Mouse (Mus musculus) lung, embryonic 14.5 days (tissue): ENCODE measurements around the gene Znrd1as. TPM values are rescaled to one million over a fixed set of nuclear protein-coding genes. Genes with fewer than 3 reads are reported as not detected.

Source experiments
- ATAC-seq: fragments of 200-750 bp; cut with Nextera tagmentation; 2 replicates; pipeline ENCODE4 v1.8.0; 2017; ENCODE audit warnings: mild to moderate bottlenecking, moderate TSS enrichment, moderate library complexity; ENCODE audit not compliant: insufficient read depth
- DNase-seq: peaks from one replicate; pipeline ENCODE4 v3.0.0-alpha.2; 2015
- H3K27ac ChIP-seq: fragments of 300-500 bp; sonication (generic); 2 replicates; pipeline ENCODE4 v1.5.1; 2014; ENCODE audit warnings: low read depth, mild to moderate bottlenecking, moderate library complexity
- H3K27me3 ChIP-seq: fragments of 300-500 bp; sonication (generic); 2 replicates; pipeline ENCODE4 v1.6.1; 2014; ENCODE audit warnings: low read length, control low read depth; ENCODE audit not compliant: insufficient read depth
- H3K36me3 ChIP-seq: fragments of 300-500 bp; sonication (generic); 2 replicates; pipeline ENCODE4 v1.6.1; 2014; ENCODE audit warnings: control low read depth; ENCODE audit not compliant: insufficient read depth
- H3K4me1 ChIP-seq: fragments of 300-500 bp; sonication (generic); 2 replicates; pipeline ENCODE4 v1.6.1; 2014; ENCODE audit warnings: antibody characterized with exemption, control low read depth; ENCODE audit not compliant: insufficient read depth
- H3K4me2 ChIP-seq: fragments of 300-500 bp; sonication (generic); 2 replicates; pipeline ENCODE4 v1.6.1; 2014; ENCODE audit warnings: mild to moderate bottlenecking
- H3K4me3 ChIP-seq: fragments of 300-500 bp; sonication (generic); 2 replicates; pipeline ENCODE4 v1.5.1; 2014; ENCODE audit warnings: low read depth, low read length
- H3K9ac ChIP-seq: fragments of 300-500 bp; sonication (generic); 2 replicates; pipeline ENCODE4 v1.6.1; 2014
- H3K9me3 ChIP-seq: fragments of 300-500 bp; sonication (generic); 2 replicates; pipeline ENCODE4 v1.6.1; 2016; ENCODE audit warnings: low read depth, low read length, control low read depth
- CTCF ChIP-seq: IDR thresholded peaks from 2 replicates; pipeline ENCODE4 v1.5.1; 2016; ENCODE audit warnings: antibody characterized with exemption, low read depth
- WGBS: fragments of 180-500 bp; shearing (Covaris S2); extraction: QIAGEN DNeasy Blood & Tissue Kit; methylation state at CpG from one replicate; pipeline ENCODE4 v1.1.7; 2014; 5-methylcytosine and 5-hydroxymethylcytosine counted together
- polyA plus RNA-seq: library from polyadenylated mRNA; unstranded; fragments of >200 nt; fragmentation: Nextera tagmentation; extraction: Ambion mirVana; gene quantifications from 2 replicates; pipeline ENCODE4 v1.2.1, GENCODE M21; 2014

Znrd1as gene
- polyA plus RNA-seq, 1 experiment from 2014 or later, result 6.9 TPM

GRCm38 (mm10) chr17:36923491-36923890 is 34.9 kb upstream of the Znrd1as start:
- no peak for TF ChIP-seq CTCF
- no peak for ATAC-seq
- Histone ChIP-seq H3K4me1 (no peaks in the 10 kb centered on the region), H3K9me3 (no peaks in the 10 kb centered on the region), H3K36me3 (no peaks in the 10 kb centered on the region), H3K27ac (no peak overlapping the region), H3K4me3 (no peak overlapping the region), H3K9ac (no peak overlapping the region), H3K27me3 (no peaks in the 10 kb centered on the region), H3K4me2 (no peak overlapping the region)
- 55% methylated on average over 4 of the region's 4 CpGs for WGBS
- no peak for DNase-seq

- Histone ChIP-seq H3K9me3 (no peaks in the 10 kb centered on the region), H3K4me2 (no peak overlapping the region), H3K9ac (no peak overlapping the region), H3K27ac (no peak overlapping the region), H3K36me3 (no peaks in the 10 kb centered on the region), H3K4me1 (no peaks in the 10 kb centered on the region), H3K4me3 (no peak overlapping the region), H3K27me3 (no peaks in the 10 kb centered on the region)
- no peak for TF ChIP-seq CTCF
- 25% methylated on average over 10 of the region's 10 CpGs for WGBS
- DNase-seq, result no peak
- no peak for ATAC-seq
These were observed 30.8 kb upstream of the Znrd1as start for GRCm38 (mm10) chr17:36927496-36928120.

GRCm38 (mm10) chr17:36929236-36929932 is 29.0 kb upstream of the Znrd1as start:
- WGBS, result 66% methylated on average over 12 of the region's 12 CpGs
- no peaks in the 10 kb centered on the region for H3K36me3 ChIP-seq
- no peak overlapping the region for H3K4me2 ChIP-seq
- no peak overlapping the region for H3K27ac ChIP-seq
- no peak overlapping the region for H3K4me3 ChIP-seq
- H3K9ac ChIP-seq, result no peak overlapping the region
- no peaks in the 10 kb centered on the region for H3K4me1 ChIP-seq
- ATAC-seq (no peak), DNase-seq (no peak)
- TF ChIP-seq CTCF, result no peak
- no peaks in the 10 kb centered on the region for H3K27me3 ChIP-seq
- H3K9me3 ChIP-seq, result no peaks in the 10 kb centered on the region

- H3K4me1 ChIP-seq, result no peaks in the 10 kb centered on the region
- no peak overlapping the region for H3K9ac ChIP-seq
- no peak overlapping the region for H3K4me3 ChIP-seq
- H3K27ac ChIP-seq, result no peak overlapping the region
- no peaks in the 10 kb centered on the region for H3K9me3 ChIP-seq
- ATAC-seq (no peak), DNase-seq (no peak)
- no peak overlapping the region for H3K4me2 ChIP-seq
- H3K27me3 ChIP-seq, result no peaks in the 10 kb centered on the region
- TF ChIP-seq CTCF, result no peak
- no peaks in the 10 kb centered on the region for H3K36me3 ChIP-seq
- 59% methylated on average over 6 of the region's 6 CpGs for WGBS
These were observed 28.2 kb upstream of the Znrd1as start for GRCm38 (mm10) chr17:36930233-36930632.

- no peak for DNase-seq
- WGBS, result 72% methylated on average over 4 of the region's 4 CpGs
- no peak overlapping the region for H3K27ac ChIP-seq
- no peaks in the 10 kb centered on the region for H3K9me3 ChIP-seq
- no peak for ATAC-seq
- no peaks in the 10 kb centered on the region for H3K36me3 ChIP-seq
- H3K4me3 ChIP-seq, result no peak overlapping the region
- H3K4me2 ChIP-seq, result no peak overlapping the region
- no peak overlapping the region for H3K9ac ChIP-seq
- H3K4me1 ChIP-seq, result no peaks in the 10 kb centered on the region
- TF ChIP-seq CTCF, result no peak
- H3K27me3 ChIP-seq, result 0 out of 2 replicates have a peak, but pooled peaks cover 5% of the 10 kb centered on the region
These were observed 27.3 kb upstream of the Znrd1as start for GRCm38 (mm10) chr17:36931130-36931529.

- Histone ChIP-seq H3K27me3 (0 out of 2 replicates have a peak, but pooled peaks cover 5% of the 10 kb centered on the region), H3K9ac (no peak overlapping the region), H3K4me1 (no peaks in the 10 kb centered on the region), H3K4me2 (no peak overlapping the region), H3K27ac (no peak overlapping the region), H3K4me3 (no peak overlapping the region), H3K9me3 (no peaks in the 10 kb centered on the region), H3K36me3 (no peaks in the 10 kb centered on the region)
- peak; percentile 32 for DNase-seq
- no peak for ATAC-seq
- TF ChIP-seq CTCF, result no peak
- 40% methylated on average over 2 of the region's 2 CpGs for WGBS
These were observed 26.6 kb upstream of the Znrd1as start for GRCm38 (mm10) chr17:36931806-36932205.

GRCm38 (mm10) chr17:36938056-36938455 is 20.3 kb upstream of the Znrd1as start:
- TF ChIP-seq CTCF, result no peak
- no peak overlapping the region for H3K9ac ChIP-seq
- WGBS, result 73% methylated on average over 2 of the region's 2 CpGs
- no peak overlapping the region for H3K27ac ChIP-seq
- H3K36me3 ChIP-seq, result no peaks in the 10 kb centered on the region
- H3K9me3 ChIP-seq, result no peaks in the 10 kb centered on the region
- ATAC-seq (no peak), DNase-seq (no peak)
- no peaks in the 10 kb centered on the region for H3K4me1 ChIP-seq
- H3K4me2 ChIP-seq, result no peak overlapping the region
- peaks cover 31% of the 10 kb centered on the region for H3K27me3 ChIP-seq
- H3K4me3 ChIP-seq, result no peak overlapping the region
